Mouse (Mus musculus) MEL (cell line): ENCODE results near the gene Gucy2e. TPM values are rescaled to one million over a fixed set of nuclear protein-coding genes. Genes with fewer than 3 reads are reported as not detected.

Source experiments
- DNase-seq: peaks from one replicate; pipeline ENCODE4 v3.0.0; 2011; ENCODE audit warnings: low read depth, low spot score
- H3K27ac ChIP-seq: 2 replicates; pipeline ENCODE4 v1.5.1; 2012; ENCODE audit warnings: low read depth, mild to moderate bottlenecking, control low read depth, low read length, moderate library complexity; ENCODE audit not compliant: control insufficient read depth
- H3K27me3 ChIP-seq, 2 experiments: fragments of 150-350 bp in 1 of 2; sonication (generic) in 1 of 2; 2 replicates each; pipeline ENCODE4 v1.6.1; 2012; ENCODE audit warnings: low read length in 2 of 2, mild to moderate bottlenecking in 2 of 2, improper control_type of control experiment in 1 of 2, moderate library complexity in 1 of 2; ENCODE audit not compliant: insufficient read depth in 2 of 2, control insufficient read depth in 1 of 2
- H3K36me3 ChIP-seq, 2 experiments: 2 replicates each; pipeline ENCODE4 v1.6.1; 2012 to 2014; ENCODE audit warnings: low read length in 2 of 2, improper control_type of control experiment in 1 of 2, inconsistent platforms in 1 of 2, mild to moderate bottlenecking in 1 of 2; ENCODE audit not compliant: insufficient read depth in 2 of 2, control insufficient read depth in 1 of 2
- H3K4me1 ChIP-seq, 2 experiments: fragments of 150-350 bp in 1 of 2; sonication (generic) in 1 of 2; 2 replicates each; pipeline ENCODE4 v1.6.1; 2012; ENCODE audit warnings: low read length in 2 of 2, improper control_type of control experiment in 1 of 2, mild to moderate bottlenecking in 1 of 2; ENCODE audit not compliant: insufficient read depth in 2 of 2, control insufficient read depth in 1 of 2
- H3K4me3 ChIP-seq, 2 experiments: fragments of 150-350 bp in 1 of 2; sonication (generic) in 1 of 2; 2 replicates each; pipeline ENCODE4 v1.5.1; 2012; ENCODE audit warnings: low read depth in 2 of 2, low read length in 2 of 2, mild to moderate bottlenecking in 2 of 2, moderate library complexity in 2 of 2, control low read depth in 1 of 2, improper control_type of control experiment in 1 of 2; ENCODE audit not compliant: control insufficient read depth in 1 of 2, insufficient read depth in 1 of 2
- H3K79me2 ChIP-seq: 2 replicates; pipeline ENCODE4 v1.6.1; 2012; ENCODE audit warnings: mild to moderate bottlenecking, low read length, moderate library complexity; ENCODE audit not compliant: control insufficient read depth, poor library complexity, insufficient read depth
- H3K9ac ChIP-seq: 2 replicates; pipeline ENCODE4 v1.6.1; 2012; ENCODE audit warnings: low read depth, mild to moderate bottlenecking, control low read depth, low read length, moderate library complexity; ENCODE audit not compliant: control insufficient read depth, poor library complexity, severe bottlenecking
- H3K9me3 ChIP-seq: fragments of 150-350 bp; sonication (generic); replicated peaks from 2 replicates; pipeline ENCODE4 v1.6.1; 2012; ENCODE audit warnings: mild to moderate bottlenecking, low read length, improper control_type of control experiment, moderate library complexity; ENCODE audit not compliant: insufficient read depth
- BHLHE40 ChIP-seq: IDR thresholded peaks from 2 replicates; pipeline ENCODE4 v1.6.1; 2012; ENCODE audit warnings: low read depth, mild to moderate bottlenecking, inconsistent platforms, low read length, improper control_type of control experiment, borderline replicate concordance
- CHD2 ChIP-seq: IDR thresholded peaks from 2 replicates; pipeline ENCODE4 v1.6.1; 2011; ENCODE audit warnings: low read length, improper control_type of control experiment
- EP300 ChIP-seq, 2 experiments: IDR thresholded peaks; 2 replicates each; pipeline ENCODE4 v1.6.1; 2011; ENCODE audit warnings: improper control_type of control experiment in 2 of 2, low read length in 2 of 2, low read depth in 1 of 2, mild to moderate bottlenecking in 1 of 2
- GABPA ChIP-seq: IDR thresholded peaks from 2 replicates; pipeline ENCODE4 v1.6.1; 2012; ENCODE audit warnings: low read depth, mild to moderate bottlenecking, inconsistent platforms, low read length, improper control_type of control experiment, moderate library complexity
- GATA1 ChIP-seq: IDR thresholded peaks from 2 replicates; pipeline ENCODE4 v1.6.1; 2011; ENCODE audit warnings: low read depth, low read length, improper control_type of control experiment
- JUND ChIP-seq: IDR thresholded peaks from 2 replicates; pipeline ENCODE4 v1.6.1; 2011; ENCODE audit warnings: low read depth, mild to moderate bottlenecking, improper control_type of control experiment, low read length
- MXI1 ChIP-seq: IDR thresholded peaks from 2 replicates; pipeline ENCODE4 v1.6.1; 2011; ENCODE audit warnings: mild to moderate bottlenecking, low read depth, low read length, improper control_type of control experiment
- MYC ChIP-seq: IDR thresholded peaks from 2 replicates; pipeline ENCODE4 v1.6.1; 2011; ENCODE audit warnings: low read depth, mild to moderate bottlenecking, low read length, improper control_type of control experiment, moderate library complexity
- NELFE ChIP-seq: IDR thresholded peaks from 2 replicates; pipeline ENCODE4 v1.6.1; 2011; ENCODE audit warnings: low read depth, low read length, improper control_type of control experiment
- POLR2AphosphoS5 ChIP-seq: IDR thresholded peaks from 2 replicates; pipeline ENCODE4 v1.6.1; 2012; ENCODE audit warnings: low read depth, borderline replicate concordance, mild to moderate bottlenecking, inconsistent platforms, low read length, moderate library complexity, mixed read lengths
- RCOR1 ChIP-seq: IDR thresholded peaks from 2 replicates; pipeline ENCODE4 v1.6.1; 2012; ENCODE audit warnings: low read depth, mild to moderate bottlenecking, inconsistent platforms, low read length, improper control_type of control experiment
- SMC3 ChIP-seq: IDR thresholded peaks from 2 replicates; pipeline ENCODE4 v1.6.1; 2011; ENCODE audit warnings: low read depth, low read length, improper control_type of control experiment
- TBP ChIP-seq: IDR thresholded peaks from 2 replicates; pipeline ENCODE4 v1.8.0; 2011; ENCODE audit warnings: low read depth, low read length, improper control_type of control experiment
- USF1 ChIP-seq: IDR thresholded peaks from 2 replicates; pipeline ENCODE4 v1.6.1; 2014; ENCODE audit warnings: low read depth, mild to moderate bottlenecking, inconsistent platforms, low read length, improper control_type of control experiment, moderate library complexity
- USF2 ChIP-seq, 2 experiments: IDR thresholded peaks; 2 replicates each; pipeline ENCODE4 v1.6.1; 2011 to 2012; ENCODE audit warnings: improper control_type of control experiment in 2 of 2, low read length in 2 of 2, borderline replicate concordance in 1 of 2, inconsistent platforms in 1 of 2, low read depth in 1 of 2, mild to moderate bottlenecking in 1 of 2; ENCODE audit not compliant: insufficient read depth in 1 of 2
- ZC3H11A ChIP-seq: IDR thresholded peaks from 2 replicates; pipeline ENCODE4 v1.6.1; 2012; ENCODE audit warnings: low read depth, mild to moderate bottlenecking, inconsistent platforms, low read length, improper control_type of control experiment
- ZMIZ1 ChIP-seq: IDR thresholded peaks from 2 replicates; pipeline ENCODE4 v1.6.1; 2012; ENCODE audit warnings: low read depth, mild to moderate bottlenecking, inconsistent platforms, low read length, improper control_type of control experiment, moderate library complexity
- polyA plus RNA-seq, 2 experiments: library from polyadenylated mRNA; stranded (reverse) in 1 of 2; unstranded in 1 of 2; fragments of >175 nt in 1 of 2; fragments of >200 nt in 1 of 2; gene quantifications; 2 replicates each; pipeline versions ENCODE4 v1.2.1 to v1.2.4; 2012; ENCODE audit warnings: low replicate concordance in 2 of 2, low read depth in 1 of 2; ENCODE audit not compliant: insufficient read length in 2 of 2, insufficient read depth in 1 of 2, missing spikeins in 1 of 2
- total RNA-seq: library from RNA; depleted of rRNA; stranded (reverse); fragments of 300-350 nt; gene quantifications from 2 replicates; pipeline ENCODE4 v1.2.3, GENCODE M21; 2012

Gucy2e gene
- total and polyA plus RNA-seq, 3 experiments = not detected

DNA sequence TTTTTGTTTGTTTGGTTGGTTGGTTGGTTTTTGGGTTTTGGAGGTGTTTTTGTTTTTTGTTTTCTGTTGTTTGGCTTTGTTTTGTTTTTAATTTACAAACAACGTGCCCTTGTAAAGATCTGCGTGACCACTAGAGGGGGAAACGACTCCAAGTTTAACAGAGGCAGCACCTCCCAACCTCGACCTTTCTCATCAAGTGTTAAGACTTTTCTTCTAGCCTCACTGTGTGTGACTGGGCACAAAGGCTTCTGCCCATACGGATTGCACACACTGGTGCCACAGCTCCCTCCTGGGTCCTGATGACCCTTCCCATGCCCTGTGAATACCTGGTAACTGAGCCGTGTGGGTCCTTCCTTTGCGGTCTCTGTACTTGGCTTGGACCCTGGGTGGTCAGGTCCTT lies 30.5 kb upstream of the Gucy2e start (continued):
- TF ChIP-seq JUND = no peak
- no peak for TF ChIP-seq EP300 (IDR thresholded peaks at IDR 0.05; ENCODE audit: low read depth in 1 of 2, low read length in 2 of 2)
- peak; percentile 73 for TF ChIP-seq ZC3H11A
- TF ChIP-seq, all 39 proteins: peak for 5

DNA sequence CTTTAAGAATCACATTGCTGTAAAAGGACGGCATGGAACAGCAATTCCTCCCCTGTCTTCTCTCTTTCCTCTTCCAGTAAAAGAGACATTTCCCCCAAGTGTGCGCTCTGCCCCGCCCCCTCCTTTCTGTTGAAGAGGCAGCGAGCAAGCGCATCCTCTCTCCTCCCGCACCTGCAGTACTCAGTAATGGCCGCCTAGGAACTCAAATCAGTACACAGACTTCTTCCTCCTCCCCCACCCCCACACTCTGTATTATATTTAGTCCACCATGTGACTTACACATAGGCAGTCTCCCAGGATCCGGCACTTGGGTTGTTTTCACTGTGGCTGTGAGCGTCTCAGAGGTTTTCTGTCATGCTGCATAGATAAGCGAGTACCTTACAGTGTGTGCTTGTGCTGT lies 29.4 kb upstream of the Gucy2e start:
- H3K79me2 ChIP-seq = no peaks in the 10 kb centered on the region
- no peak overlapping the region for H3K4me3 ChIP-seq
- H3K36me3 ChIP-seq = no peaks in the 10 kb centered on the region
- DNase-seq = peak; percentile 70
- H3K9ac ChIP-seq = no peak overlapping the region
- peaks cover 2 to 11% of the 10 kb centered on the region in 2 experiments for H3K27me3 ChIP-seq
- H3K27ac ChIP-seq = no peak overlapping the region
- H3K4me1 ChIP-seq = no peaks in the 10 kb centered on the region
- TF ChIP-seq MXI1 = peak; percentile 54; the same call in 1 of the 2 replicates
- TF ChIP-seq TBP = no peak
- no peak for TF ChIP-seq USF2 (IDR thresholded peaks at IDR 0.05; ENCODE audit: borderline replicate concordance in 1 of 2, insufficient read depth in 1 of 2, low read depth in 1 of 2, low read length in 2 of 2)
- no peak for TF ChIP-seq GABPA
- 0 out of 2 replicates have a peak, but pooled peaks have one; percentile 20 for TF ChIP-seq GATA1
- TF ChIP-seq JUND = no peak
- TF ChIP-seq ZMIZ1 = no peak
- peak; percentile 65 for TF ChIP-seq USF1
- TF ChIP-seq POLR2AphosphoS5 = no peak
- TF ChIP-seq SMC3 = no peak
- TF ChIP-seq CHD2 = no peak
- TF ChIP-seq NELFE = no peak
- no peak for TF ChIP-seq RCOR1
- no peak for TF ChIP-seq MYC
- TF ChIP-seq, all 39 proteins: peak for 3
- H3K9me3 ChIP-seq = no peaks in the 10 kb centered on the region

DNA sequence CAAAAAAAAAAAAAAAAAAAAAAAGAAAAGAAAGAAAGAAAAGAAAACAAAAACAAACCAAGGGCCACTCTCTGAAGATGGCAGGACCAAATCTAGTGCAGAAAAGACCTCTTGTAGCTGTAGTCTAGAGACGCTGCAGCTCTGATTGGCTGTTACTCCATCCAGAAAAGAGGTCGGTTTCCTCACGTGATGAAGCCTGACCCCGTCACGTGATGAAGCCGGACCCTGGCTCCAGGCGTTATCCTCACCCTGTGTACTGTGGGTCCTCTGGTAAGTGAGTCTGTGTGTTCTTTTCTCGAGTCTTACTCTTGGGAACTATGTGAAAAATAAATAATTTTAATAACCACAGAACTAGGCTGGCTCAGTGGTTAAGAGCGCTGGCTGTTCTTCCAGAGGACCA lies 28.6 kb upstream of the Gucy2e start:
- Histone ChIP-seq H3K4me1 (no peaks in the 10 kb centered on the region), H3K9me3 (no peaks in the 10 kb centered on the region)
- DNase-seq = no peak
- TF ChIP-seq USF2 (IDR thresholded peaks at IDR 0.05; ENCODE audit: borderline replicate concordance in 1 of 2, insufficient read depth in 1 of 2, low read depth in 1 of 2, low read length in 2 of 2) (0 out of 4 replicates have a peak, but pooled peaks of 1 of the 2 experiments have one; percentile 27), BHLHE40 (peak; percentile 22; the same call in 1 of the 2 replicates), POLR2AphosphoS5 (no peak), USF1 (peak; percentile 57)
- TF ChIP-seq, all 39 proteins: peak for 3
- Histone ChIP-seq H3K9ac (no peak overlapping the region), H3K27me3 (peaks cover 2 to 18% of the 10 kb centered on the region in 2 experiments), H3K79me2 (no peaks in the 10 kb centered on the region), H3K36me3 (no peaks in the 10 kb centered on the region), H3K27ac (no peak overlapping the region), H3K4me3 (no peak overlapping the region)
